Mouse (Mus musculus): Measurements from ENCODE around the gene Hoxd11.

GRCm38 (mm10) chr2:74735851-74736687, 56.7 kb downstream of the Hoxd11 start:
- TF ChIP-seq CTCF (IDR thresholded peaks at IDR 0.05; ENCODE audit: low read depth) (no peak), EP300 (IDR thresholded peaks at IDR 0.05; ENCODE audit: low read depth) (no peak)
